Mouse (Mus musculus) monocyte, adult 2 months (primary cell): ENCODE results near the gene Tfdp2.

Experiments
- DNase-seq, 2 experiments: peaks; one replicate each; pipeline ENCODE4 v3.0.0; 2022; ENCODE audit warnings: low spot score in 2 of 2, low read depth in 1 of 2

Tfdp2 gene

GRCm38 (mm10) chr9:96369654-96370384, 173.7 kb downstream of the Tfdp2 start:
- DNase-seq = no peak

GRCm38 (mm10) chr9:96371075-96371474, 175.0 kb downstream of the Tfdp2 start:
- DNase-seq = no peak
